Mouse (Mus musculus): ENCODE data around the gene Bckdha. TPM values are rescaled to one million over a fixed set of nuclear protein-coding genes. Genes with fewer than 3 reads are reported as not detected.

The Bckdha gene
- polyA plus RNA-seq, 1 experiment from 2014 or later, result 30.5 TPM

DNA sequence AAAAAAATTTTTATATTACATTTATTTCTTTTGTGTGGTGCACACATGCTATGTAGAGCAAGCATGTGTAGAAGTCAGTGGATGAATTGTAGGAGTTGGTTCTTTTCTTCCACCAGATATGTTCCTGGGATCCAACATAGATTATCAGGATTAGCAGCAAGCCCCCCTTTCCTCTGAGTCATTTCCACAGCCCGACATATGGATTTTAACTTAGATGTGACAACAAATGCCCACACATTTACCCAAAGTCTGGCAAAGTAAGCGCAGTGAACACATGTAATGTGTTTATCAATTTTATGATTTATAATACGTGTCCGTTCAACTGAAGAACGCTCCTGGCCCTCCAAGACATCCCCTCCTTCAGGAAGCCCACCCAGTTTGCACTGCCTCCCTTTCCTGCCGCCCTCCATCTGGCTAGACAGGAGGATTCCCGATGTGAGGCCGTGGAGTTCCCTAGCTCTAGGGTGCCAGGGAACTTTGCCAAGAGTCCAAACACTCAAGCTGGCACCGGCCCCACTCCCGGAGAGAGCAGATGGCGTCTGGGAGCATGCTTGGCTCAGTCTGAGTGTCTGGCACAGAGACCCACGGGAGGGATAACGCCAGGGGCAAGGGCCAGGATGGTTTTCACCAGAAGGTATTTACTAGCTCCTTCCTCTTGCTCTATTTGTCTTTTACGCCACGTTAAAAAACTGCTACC lies 17.5 kb upstream of the Bckdha start:
- Histone ChIP-seq H3K27ac (ENCODE audit: low read depth, low read length) (no peak overlapping the region), H3K4me2 (ENCODE audit: low read depth, low read length, severe bottlenecking) (no peak overlapping the region), H3K36me3 (ENCODE audit: control insufficient read depth, insufficient read depth, low read length) (no peaks in the 10 kb centered on the region), H3K27me3 (ENCODE audit: control insufficient read depth, insufficient read depth, low read length) (peaks cover 15% of the 10 kb centered on the region), H3K4me1 (replicated peaks; ENCODE audit: control insufficient read depth, insufficient read depth, low read length) (0 out of 2 replicates have a peak, but pooled peaks cover 2% of the 10 kb centered on the region), H3K9me3 (ENCODE audit: control insufficient read depth, low read length) (no peaks in the 10 kb centered on the region), H3K9ac (ENCODE audit: low read length) (no peak overlapping the region), H3K4me3 (ENCODE audit: low read depth, low read length) (no peak overlapping the region)
- 81% methylated on average over 15 of the region's 15 CpGs for WGBS
- no peak for ATAC-seq (replicated peaks; ENCODE audit: low FRiP score)
- no peak for DNase-seq (ENCODE audit: low spot score)

DNA sequence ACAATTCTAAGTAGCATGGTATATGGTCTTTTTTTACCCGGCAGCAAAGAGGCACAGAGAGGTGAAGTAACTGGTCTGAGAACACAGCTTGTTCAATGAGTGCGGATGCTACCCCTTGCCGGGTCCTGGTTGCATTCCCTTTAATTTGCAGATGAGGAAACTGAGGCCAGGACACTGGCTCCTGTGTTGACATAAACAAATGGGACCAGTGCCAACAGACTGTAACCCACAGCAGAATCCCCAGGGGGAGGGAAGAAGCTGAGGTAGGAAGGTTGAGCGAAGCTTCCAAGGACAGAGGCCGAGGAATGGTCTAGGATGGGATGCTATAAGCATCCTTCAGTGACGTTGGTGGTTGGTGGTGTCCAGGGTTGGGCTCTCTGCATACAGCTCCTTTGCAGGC lies 16.6 kb upstream of the Bckdha start:
- no peak overlapping the region for H3K4me3 ChIP-seq (ENCODE audit: low read depth, low read length)
- H3K27ac ChIP-seq (ENCODE audit: low read depth, low read length), result no peak overlapping the region
- peaks cover 15% of the 10 kb centered on the region for H3K27me3 ChIP-seq (ENCODE audit: control insufficient read depth, insufficient read depth, low read length)
- H3K36me3 ChIP-seq (ENCODE audit: control insufficient read depth, insufficient read depth, low read length), result no peaks in the 10 kb centered on the region
- no peaks in the 10 kb centered on the region for H3K9me3 ChIP-seq (ENCODE audit: control insufficient read depth, low read length)
- 0 out of 2 replicates have a peak, but pooled peaks cover 2% of the 10 kb centered on the region for H3K4me1 ChIP-seq (replicated peaks; ENCODE audit: control insufficient read depth, insufficient read depth, low read length)
- no peak for DNase-seq (ENCODE audit: low spot score)
- H3K9ac ChIP-seq (ENCODE audit: low read length), result no peak overlapping the region
- H3K4me2 ChIP-seq (ENCODE audit: low read depth, low read length, severe bottlenecking), result no peak overlapping the region
- WGBS, result 40% methylated on average over 6 of the region's 6 CpGs
- ATAC-seq (replicated peaks; ENCODE audit: low FRiP score), result no peak

DNA sequence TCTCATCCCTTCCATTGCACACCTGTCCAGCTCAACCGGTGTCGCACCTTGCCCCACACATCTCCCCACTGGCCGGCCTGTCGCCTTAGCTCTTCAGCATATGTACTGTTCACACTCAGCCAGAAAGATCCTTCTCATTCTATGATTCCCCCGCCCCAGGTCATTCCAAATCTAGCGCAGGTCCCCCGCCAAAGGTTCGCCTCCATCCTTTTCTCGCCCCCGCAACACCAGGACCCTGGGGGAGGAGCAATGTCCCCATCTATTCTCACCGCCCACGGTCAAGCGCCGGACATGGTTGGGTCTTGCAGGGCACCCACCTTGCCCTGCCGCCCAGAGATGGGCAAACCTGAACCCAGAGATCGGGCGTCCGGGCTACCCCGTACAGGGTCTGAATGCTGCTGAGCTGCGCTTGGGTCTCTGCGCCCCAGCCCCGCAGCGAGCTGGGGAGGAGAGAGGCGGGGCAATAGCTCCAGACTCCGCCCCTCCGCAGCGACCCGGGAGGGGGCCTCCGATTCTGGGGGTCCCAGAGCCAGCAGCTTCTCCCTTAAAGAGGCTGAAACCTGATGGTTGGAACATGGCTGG lies 16.0 kb upstream of the Bckdha start, which contains the start of gene Tmem91:
Gene Tmem91, minus strand, starts transcription at position 448 of the 582 bp plus-strand sequence.
- no peak within 1 kb of the TSS for H3K27ac ChIP-seq (ENCODE audit: low read depth, low read length)
- peak within 1 kb of the TSS; percentile 21 for H3K9ac ChIP-seq (ENCODE audit: low read length)
- 0 out of 2 replicates have a peak, but pooled peaks cover 2% of the 10 kb centered on the region for H3K4me1 ChIP-seq (replicated peaks; ENCODE audit: control insufficient read depth, insufficient read depth, low read length)
- WGBS, result 2% methylated on average over 29 of the region's 29 CpGs
- H3K36me3 ChIP-seq (ENCODE audit: control insufficient read depth, insufficient read depth, low read length), result no peaks in the 10 kb centered on the region
- H3K4me2 ChIP-seq (ENCODE audit: low read depth, low read length, severe bottlenecking), result peak within 1 kb of the TSS; percentile 47
- ATAC-seq (replicated peaks; ENCODE audit: low FRiP score) (no peak), DNase-seq (ENCODE audit: low spot score) (no peak)
- peak within 1 kb of the TSS; percentile 16 for H3K4me3 ChIP-seq (ENCODE audit: low read depth, low read length)
- H3K9me3 ChIP-seq (ENCODE audit: control insufficient read depth, low read length), result no peaks in the 10 kb centered on the region
- peaks cover 15% of the 10 kb centered on the region for H3K27me3 ChIP-seq (ENCODE audit: control insufficient read depth, insufficient read depth, low read length)

DNA sequence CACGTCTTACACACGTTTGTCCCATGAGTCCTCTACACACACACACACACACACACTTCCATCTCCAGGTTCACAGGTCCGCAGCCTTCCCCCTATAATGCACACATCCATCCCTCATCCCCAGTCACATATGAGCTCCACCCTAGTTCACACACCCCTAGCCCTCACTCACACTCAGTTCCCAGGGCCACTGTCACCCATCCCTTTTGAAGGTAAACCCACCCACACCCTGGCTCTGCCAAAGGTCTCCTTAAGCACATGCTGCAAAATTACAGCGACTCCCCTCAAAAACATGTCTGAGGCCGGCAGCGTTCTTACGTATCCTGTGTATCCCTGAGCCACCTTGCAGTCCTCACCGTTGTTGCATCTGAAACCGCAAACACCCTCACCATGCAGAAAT lies 15.5 kb upstream of the Bckdha start:
- 29% methylated on average over 9 of the region's 9 CpGs for WGBS
- no peak overlapping the region for H3K4me3 ChIP-seq (ENCODE audit: low read depth, low read length)
- no peak overlapping the region for H3K9ac ChIP-seq (ENCODE audit: low read length)
- no peak overlapping the region for H3K4me2 ChIP-seq (ENCODE audit: low read depth, low read length, severe bottlenecking)
- no peak for ATAC-seq (replicated peaks; ENCODE audit: low FRiP score)
- no peak for DNase-seq (ENCODE audit: low spot score)
- H3K27ac ChIP-seq (ENCODE audit: low read depth, low read length), result no peak overlapping the region
- 0 out of 2 replicates have a peak, but pooled peaks cover 2% of the 10 kb centered on the region for H3K4me1 ChIP-seq (replicated peaks; ENCODE audit: control insufficient read depth, insufficient read depth, low read length)
- H3K27me3 ChIP-seq (ENCODE audit: control insufficient read depth, insufficient read depth, low read length), result peaks cover 15% of the 10 kb centered on the region
- H3K36me3 ChIP-seq (ENCODE audit: control insufficient read depth, insufficient read depth, low read length), result no peaks in the 10 kb centered on the region
- H3K9me3 ChIP-seq (ENCODE audit: control insufficient read depth, low read length), result no peaks in the 10 kb centered on the region

DNA sequence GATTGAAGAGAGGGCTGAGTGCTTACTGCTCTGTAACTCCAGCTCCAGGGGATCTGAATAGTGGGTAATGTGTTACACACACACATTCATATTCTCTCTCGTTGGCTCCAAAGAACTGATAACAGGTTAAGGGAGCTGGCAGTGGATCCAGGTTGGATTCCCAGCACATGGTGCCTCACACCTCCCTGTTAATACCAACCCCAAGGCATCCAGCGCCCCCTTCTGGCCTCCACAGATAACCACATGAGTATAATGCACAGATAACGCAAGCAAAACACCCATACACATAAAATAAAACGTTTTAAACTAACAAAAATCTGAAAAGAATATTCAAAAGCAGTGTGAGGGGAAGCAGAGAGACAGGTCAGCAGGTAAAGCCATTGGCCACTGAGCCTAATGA lies 13.7 kb upstream of the Bckdha start:
- H3K4me3 ChIP-seq (ENCODE audit: low read depth, low read length), result no peak overlapping the region
- ATAC-seq (replicated peaks; ENCODE audit: low FRiP score) (no peak), DNase-seq (ENCODE audit: low spot score) (no peak)
- H3K9ac ChIP-seq (ENCODE audit: low read length), result no peak overlapping the region
- H3K27me3 ChIP-seq (ENCODE audit: control insufficient read depth, insufficient read depth, low read length), result peaks cover 15% of the 10 kb centered on the region
- H3K27ac ChIP-seq (ENCODE audit: low read depth, low read length), result no peak overlapping the region
- no peak overlapping the region for H3K4me2 ChIP-seq (ENCODE audit: low read depth, low read length, severe bottlenecking)
- H3K36me3 ChIP-seq (ENCODE audit: control insufficient read depth, insufficient read depth, low read length), result no peaks in the 10 kb centered on the region; the same call in 1 of the 2 replicates
- H3K9me3 ChIP-seq (ENCODE audit: control insufficient read depth, low read length), result no peaks in the 10 kb centered on the region
- 0 out of 2 replicates have a peak, but pooled peaks cover 2% of the 10 kb centered on the region for H3K4me1 ChIP-seq (replicated peaks; ENCODE audit: control insufficient read depth, insufficient read depth, low read length)
- 55% methylated on average over 4 of the region's 4 CpGs for WGBS

DNA sequence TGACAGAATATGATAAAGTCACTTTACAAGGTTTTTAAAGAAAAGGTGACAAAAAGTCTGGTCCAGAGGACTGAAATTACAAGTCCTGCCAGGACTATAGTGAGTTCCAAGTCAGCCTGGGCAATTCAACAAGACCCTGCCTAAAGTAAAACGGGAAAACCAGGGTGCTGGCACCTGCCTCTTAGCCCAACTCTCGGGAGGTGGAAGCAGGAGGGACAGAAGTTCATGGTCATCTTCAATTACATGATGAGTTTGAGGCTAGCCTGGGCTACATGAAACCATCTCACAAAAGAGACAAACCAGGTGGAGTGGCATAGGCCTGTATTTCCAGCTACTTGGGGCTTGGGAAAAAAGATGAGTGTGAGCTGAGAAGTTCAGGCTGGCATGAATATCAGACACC lies 12.9 kb upstream of the Bckdha start:
- Histone ChIP-seq H3K27ac (ENCODE audit: low read depth, low read length) (no peak overlapping the region), H3K4me1 (replicated peaks; ENCODE audit: control insufficient read depth, insufficient read depth, low read length) (0 out of 2 replicates have a peak, but pooled peaks cover 2% of the 10 kb centered on the region), H3K27me3 (ENCODE audit: control insufficient read depth, insufficient read depth, low read length) (peaks cover 15% of the 10 kb centered on the region), H3K36me3 (ENCODE audit: control insufficient read depth, insufficient read depth, low read length) (no peaks in the 10 kb centered on the region; the same call in 1 of the 2 replicates), H3K9me3 (ENCODE audit: control insufficient read depth, low read length) (no peaks in the 10 kb centered on the region), H3K9ac (ENCODE audit: low read length) (no peak overlapping the region), H3K4me2 (ENCODE audit: low read depth, low read length, severe bottlenecking) (no peak overlapping the region), H3K4me3 (ENCODE audit: low read depth, low read length) (no peak overlapping the region)
- 87% methylated on average over 2 of the region's 2 CpGs for WGBS
- DNase-seq (ENCODE audit: low spot score) (no peak), ATAC-seq (replicated peaks; ENCODE audit: low FRiP score) (no peak)

DNA sequence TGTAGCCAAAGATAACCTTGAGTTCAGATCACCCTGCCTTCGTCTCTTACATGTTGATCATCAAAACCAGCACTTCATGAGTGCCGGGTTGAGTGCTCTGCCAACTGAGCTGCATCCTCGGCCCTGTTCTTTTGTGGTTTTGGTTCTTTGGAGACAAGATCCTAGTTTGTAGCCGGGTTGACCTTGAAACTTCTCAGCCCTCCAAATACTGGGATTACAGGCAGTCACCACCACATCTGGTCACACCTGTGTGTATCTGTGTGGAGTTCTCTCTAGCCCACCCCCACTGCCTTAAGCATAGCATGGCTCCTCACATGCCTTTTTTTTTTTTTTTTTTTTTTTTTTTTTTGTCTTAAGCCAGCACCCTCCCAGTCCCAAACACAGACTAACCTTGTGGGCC lies 11.3 kb upstream of the Bckdha start:
- Histone ChIP-seq H3K27ac (ENCODE audit: low read depth, low read length) (no peak overlapping the region), H3K4me3 (ENCODE audit: low read depth, low read length) (no peak overlapping the region), H3K4me2 (ENCODE audit: low read depth, low read length, severe bottlenecking) (no peak overlapping the region), H3K27me3 (ENCODE audit: control insufficient read depth, insufficient read depth, low read length) (peaks cover 11% of the 10 kb centered on the region), H3K36me3 (ENCODE audit: control insufficient read depth, insufficient read depth, low read length) (no peaks in the 10 kb centered on the region; the same call in 1 of the 2 replicates), H3K9me3 (ENCODE audit: control insufficient read depth, low read length) (no peaks in the 10 kb centered on the region), H3K4me1 (replicated peaks; ENCODE audit: control insufficient read depth, insufficient read depth, low read length) (0 out of 2 replicates have a peak, but pooled peaks cover 2% of the 10 kb centered on the region), H3K9ac (ENCODE audit: low read length) (no peak overlapping the region)
- ATAC-seq (replicated peaks; ENCODE audit: low FRiP score) (no peak), DNase-seq (ENCODE audit: low spot score) (no peak)
- WGBS, result 88% methylated on average over 4 of the region's 4 CpGs

DNA sequence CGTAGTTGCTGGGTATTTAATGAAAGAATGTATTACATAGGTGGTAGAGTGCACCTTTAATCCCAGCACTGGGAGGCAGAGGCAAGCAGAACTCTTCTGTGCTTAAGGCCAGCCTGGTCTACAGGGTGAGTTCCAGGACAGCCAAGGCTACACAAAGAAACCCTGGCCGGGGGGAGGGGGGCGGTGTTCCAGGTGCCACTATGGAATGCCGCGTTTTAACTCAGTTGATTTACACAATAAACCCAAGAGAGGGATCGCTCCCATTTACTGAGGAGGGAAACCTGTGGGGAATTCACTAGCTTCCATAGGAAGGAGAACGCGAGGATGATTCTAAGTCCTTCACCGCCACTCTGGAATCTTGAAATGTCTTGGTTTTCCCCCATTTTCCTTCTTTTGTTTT lies 10.8 kb upstream of the Bckdha start:
- no peaks in the 10 kb centered on the region for H3K9me3 ChIP-seq (ENCODE audit: control insufficient read depth, low read length)
- ATAC-seq (replicated peaks; ENCODE audit: low FRiP score), result no peak
- WGBS, result 83% methylated on average over 9 of the region's 9 CpGs
- H3K4me2 ChIP-seq (ENCODE audit: low read depth, low read length, severe bottlenecking), result no peak overlapping the region
- H3K9ac ChIP-seq (ENCODE audit: low read length), result no peak overlapping the region
- peaks cover 7% of the 10 kb centered on the region for H3K27me3 ChIP-seq (ENCODE audit: control insufficient read depth, insufficient read depth, low read length)
- no peak for DNase-seq (ENCODE audit: low spot score)
- no peaks in the 10 kb centered on the region for H3K4me1 ChIP-seq (replicated peaks; ENCODE audit: control insufficient read depth, insufficient read depth, low read length)
- no peak overlapping the region for H3K27ac ChIP-seq (ENCODE audit: low read depth, low read length)
- H3K4me3 ChIP-seq (ENCODE audit: low read depth, low read length), result no peak overlapping the region
- no peaks in the 10 kb centered on the region; the same call in 1 of the 2 replicates for H3K36me3 ChIP-seq (ENCODE audit: control insufficient read depth, insufficient read depth, low read length)
